Mouse (Mus musculus): ENCODE results near the gene Ccdc153. TPM values are rescaled to one million over a fixed set of nuclear protein-coding genes. Genes with fewer than 3 reads are reported as not detected.

The Ccdc153 gene
- polyA plus RNA-seq, 3 experiments from 2014 or later: not detected

GRCm38 (mm10) chr9:44287401-44288075 is 47.1 kb downstream of the Ccdc153 start:
- ATAC-seq: no peak

DNA sequence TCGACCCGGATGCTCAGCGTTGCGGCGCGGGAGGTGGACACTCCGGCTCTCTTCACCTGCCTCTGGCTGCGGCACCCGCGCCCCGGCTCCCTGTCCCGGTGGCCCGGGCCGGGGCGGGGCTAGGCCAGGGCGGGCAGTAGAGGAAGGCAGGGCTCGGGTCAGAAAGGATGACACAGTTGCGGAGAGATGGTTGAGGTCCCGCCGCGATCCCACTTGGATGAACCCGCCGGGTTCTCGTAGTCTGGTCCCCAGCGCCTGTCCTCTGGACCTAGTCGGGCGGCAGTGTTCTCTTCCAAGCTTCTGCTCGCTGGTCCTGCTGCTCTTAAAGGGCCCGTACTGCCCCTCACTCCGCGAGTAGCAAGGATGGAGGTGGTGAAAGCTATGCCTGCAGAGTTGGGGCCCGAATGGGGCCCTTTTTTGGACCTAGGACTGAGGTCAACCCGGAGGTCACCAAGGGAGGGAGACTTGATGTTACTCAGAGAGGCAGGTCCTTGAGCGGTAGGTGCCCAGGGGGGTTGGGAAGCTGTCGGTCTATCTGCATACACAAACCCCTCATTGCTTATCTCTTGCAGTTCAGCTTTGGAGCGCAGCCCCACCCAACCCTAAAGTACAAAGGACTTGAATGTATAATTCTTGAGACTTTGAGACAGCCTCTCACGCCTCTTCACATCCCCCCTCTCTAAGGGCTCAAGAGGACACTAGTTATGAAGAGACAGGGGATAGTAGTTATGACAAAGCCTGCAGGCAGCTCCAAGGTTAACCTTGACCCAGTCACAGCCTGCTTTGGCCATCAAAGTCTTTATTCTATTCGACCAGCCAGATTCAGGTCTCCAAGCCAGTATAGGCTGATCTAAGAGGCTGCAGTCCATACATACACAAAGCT is 47.8 kb downstream of the Ccdc153 start, which contains the start of gene Abcg4:
TSS of gene Abcg4 (minus strand) at position 540 of the 883 bp plus-strand sequence.
- ATAC-seq: peak; percentile 43

DNA sequence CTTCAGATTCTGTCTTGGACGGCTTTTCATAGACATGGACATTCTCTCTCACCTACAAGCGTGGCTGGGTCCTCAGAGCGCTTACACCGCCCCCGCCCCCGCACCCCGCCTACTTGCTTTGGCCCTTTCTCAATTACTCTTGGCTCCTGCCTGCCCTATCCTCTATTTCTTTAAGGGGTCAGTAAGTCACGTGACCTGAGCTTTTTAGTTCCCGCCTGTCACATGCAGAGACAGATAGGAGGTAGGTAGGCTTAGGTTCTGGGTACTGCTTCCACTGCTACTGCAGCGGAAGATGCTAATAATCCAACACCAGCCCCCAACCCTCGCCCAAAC is 48.4 kb downstream of the Ccdc153 start:
- ATAC-seq: no peak

DNA sequence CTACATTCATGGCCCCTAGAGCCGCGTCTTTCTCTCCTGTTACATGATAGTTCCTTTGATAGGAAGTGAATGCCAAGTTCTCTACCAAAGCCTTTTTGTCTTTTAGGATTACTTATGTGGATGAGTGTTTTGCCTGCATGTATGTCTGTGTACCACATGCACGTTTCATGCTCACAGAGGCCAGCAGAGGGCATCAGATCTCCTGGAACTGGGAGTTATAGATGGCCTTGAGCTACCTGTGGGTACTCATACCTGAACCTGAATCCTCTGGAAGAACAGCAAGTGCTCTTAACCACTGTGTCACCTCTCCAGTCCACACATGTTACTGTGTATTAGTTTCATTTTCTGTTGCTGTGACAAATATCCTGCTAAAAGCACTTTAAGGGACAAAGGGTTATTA is 52.0 kb downstream of the Ccdc153 start:
- ATAC-seq: no peak

Other genes with a start within 250 kb of the Ccdc153 start
- 100 to 1,000 TPM; 179 to 228 (median 209) TPM for gene Thy1, start 197.3 kb upstream of the Ccdc153 start, polyA plus RNA-seq (2017; shearing (Covaris generic))
- 1 to 10 TPM in 2 of 3 experiments, under 1 TPM in 1; 0.53 to 5.0 (median 2.2) TPM for gene Usp2, start 173.7 kb upstream of the Ccdc153 start, polyA plus RNA-seq (2017; shearing (Covaris generic))
- gene Mfrp, start 138.9 kb upstream of the Ccdc153 start, polyA plus RNA-seq (2017; shearing (Covaris generic)): not detected
- not detected for gene C1qtnf5, start 133.4 kb upstream of the Ccdc153 start, polyA plus RNA-seq (2017; shearing (Covaris generic))
- gene Gm49380, start 127.2 kb upstream of the Ccdc153 start, polyA plus RNA-seq (2017; shearing (Covaris generic)): not detected
- 1 to 10 TPM; 3.9 to 8.2 (median 6.0) TPM for gene Rnf26, start 127.2 kb upstream of the Ccdc153 start, polyA plus RNA-seq (2017; shearing (Covaris generic))
- gene Mcam, start 106.2 kb upstream of the Ccdc153 start, polyA plus RNA-seq (2017; shearing (Covaris generic)): under 1 TPM in 1 of 3 experiments, not detected in 2; 0.69 TPM
- 10 to 100 TPM; 17.9 to 31.2 (median 19.8) TPM for gene Cbl, start 6.6 kb upstream of the Ccdc153 start, polyA plus RNA-seq (2017; shearing (Covaris generic))
- gene Pdzd3, start 10.8 kb downstream of the Ccdc153 start, polyA plus RNA-seq (2017; shearing (Covaris generic)): under 1 TPM in 1 of 3 experiments, not detected in 2; 0.15 TPM
- gene Nlrx1, start 27.9 kb downstream of the Ccdc153 start, polyA plus RNA-seq (2017; shearing (Covaris generic)): 10 to 100 TPM in 1 of 3 experiments, 1 to 10 TPM in 2; 3.3 to 10.7 (median 4.1) TPM
- gene Abcg4, start 47.9 kb downstream of the Ccdc153 start, polyA plus RNA-seq (2017; shearing (Covaris generic)): not detected
- gene Hinfp, start 65.0 kb downstream of the Ccdc153 start, polyA plus RNA-seq (2017; shearing (Covaris generic)): 10 to 100 TPM; 16.2 to 24.6 (median 18.9) TPM
- 1 to 10 TPM; 1.7 to 3.1 (median 2.8) TPM for gene C2cd2l, start 79.6 kb downstream of the Ccdc153 start, polyA plus RNA-seq (2017; shearing (Covaris generic))
- gene Dpagt1, start 85.3 kb downstream of the Ccdc153 start, polyA plus RNA-seq (2017; shearing (Covaris generic)): 10 to 100 TPM; 11.1 to 17.6 (median 13.1) TPM
- gene H2afx, start 94.0 kb downstream of the Ccdc153 start, polyA plus RNA-seq (2017; shearing (Covaris generic)): 10 to 100 TPM; 14.3 to 61.7 (median 16.1) TPM
- gene Hmbs, start 103.6 kb downstream of the Ccdc153 start, polyA plus RNA-seq (2017; shearing (Covaris generic)): 10 to 100 TPM; 24.7 to 35.8 (median 25.4) TPM
- 10 to 100 TPM; 28.7 to 54.8 (median 49.8) TPM for gene Vps11, start 121.0 kb downstream of the Ccdc153 start, polyA plus RNA-seq (2017; shearing (Covaris generic))
- gene Hyou1, start 138.8 kb downstream of the Ccdc153 start, polyA plus RNA-seq (2017; shearing (Covaris generic)): 10 to 100 TPM; 14.0 to 21.4 (median 18.2) TPM
- gene Slc37a4, start 156.2 kb downstream of the Ccdc153 start, polyA plus RNA-seq (2017; shearing (Covaris generic)): 10 to 100 TPM; 13.6 to 24.2 (median 18.2) TPM
- gene Rps25, start 166.5 kb downstream of the Ccdc153 start, polyA plus RNA-seq (2017; shearing (Covaris generic)): 1,000 to 10,000 TPM; 2,506 to 3,849 (median 3,609) TPM
- gene Trappc4, start 166.9 kb downstream of the Ccdc153 start, polyA plus RNA-seq (2017; shearing (Covaris generic)): 100 to 1,000 TPM; 128 to 165 (median 154) TPM
- gene Ccdc84, start 177.9 kb downstream of the Ccdc153 start, polyA plus RNA-seq (2017; shearing (Covaris generic)): 10 to 100 TPM; 13.6 to 35.6 (median 25.7) TPM
- under 1 TPM in 2 of 3 experiments, not detected in 1; 0.17 to 0.72 TPM for gene Foxr1, start 200.5 kb downstream of the Ccdc153 start, polyA plus RNA-seq (2017; shearing (Covaris generic))
- not detected for gene Upk2, start 214.3 kb downstream of the Ccdc153 start, polyA plus RNA-seq (2017; shearing (Covaris generic))
- 10 to 100 TPM; 11.1 to 12.4 (median 12.2) TPM for gene Bcl9l, start 242.1 kb downstream of the Ccdc153 start, polyA plus RNA-seq (2017; shearing (Covaris generic))